Mouse (Mus musculus): ENCODE results near the gene Gm17428.

Gm17428 gene

GRCm38 (mm10) chr14:55014991-55015766 is 38.4 kb downstream of the Gm17428 start, which contains the start of gene Ngdn:
Gene Ngdn, plus strand, starts transcription at chr14:55015454.
- DNase-seq, result peak; percentile 99

GRCm38 (mm10) chr14:55015767-55016111 is 39.0 kb downstream of the Gm17428 start:
- peak in 1 of 2 experiments; percentile 24 for DNase-seq

- DNase-seq, result no peak
These were observed 40.1 kb downstream of the Gm17428 start for GRCm38 (mm10) chr14:55016876-55017275.

GRCm38 (mm10) chr14:55020394-55020793 is 43.7 kb downstream of the Gm17428 start:
- DNase-seq, result no peak

GRCm38 (mm10) chr14:55023011-55023410 is 46.3 kb downstream of the Gm17428 start:
- DNase-seq, result no peak

GRCm38 (mm10) chr14:55024236-55024635 is 47.5 kb downstream of the Gm17428 start:
- peak; percentile 79 to 81 for DNase-seq

- DNase-seq, result no peak
These were observed 48.8 kb downstream of the Gm17428 start for GRCm38 (mm10) chr14:55025527-55025926.

Measured in kidney, postnatal 4 days (tissue).